Mouse (Mus musculus) liver, postnatal 0 days (tissue): ENCODE results near the gene Ddx1. TPM values are rescaled to one million over a fixed set of nuclear protein-coding genes. Genes with fewer than 3 reads are reported as not detected.
A peak's percentile ranks its signal among the peaks of the same experiment; 100 is the strongest.
"Not testable (repeated sequence)": the region's sequence is repeated elsewhere in the genome, so short reads cannot be mapped to it uniquely, and the experiment has no call there.

Experiments used
- ATAC-seq: fragments of 200-750 bp; cut with Nextera tagmentation; 2 replicates; pipeline ENCODE4 v1.8.0; 2017; ENCODE audit warnings: mild to moderate bottlenecking, moderate library complexity
- DNase-seq: peaks from one replicate; pipeline ENCODE4 v3.0.0-alpha.2; 2016
- H3K27ac ChIP-seq: fragments of 300-500 bp; sonication (generic); 2 replicates; pipeline ENCODE4 v1.5.1; 2014; ENCODE audit warnings: antibody characterized with exemption, moderate library complexity, mild to moderate bottlenecking, low read depth
- H3K27me3 ChIP-seq: fragments of 300-500 bp; sonication (generic); 2 replicates; pipeline ENCODE4 v1.6.1; 2014; ENCODE audit warnings: low read length, control low read depth, mixed read lengths; ENCODE audit not compliant: insufficient read depth
- H3K36me3 ChIP-seq: fragments of 300-500 bp; sonication (generic); replicated peaks from 2 replicates; pipeline ENCODE4 v1.6.1; 2014; ENCODE audit warnings: mild to moderate bottlenecking, control low read depth, low read length, moderate library complexity, mixed read lengths; ENCODE audit not compliant: insufficient read depth
- H3K4me1 ChIP-seq: fragments of 300-500 bp; sonication (generic); 2 replicates; pipeline ENCODE4 v1.6.1; 2014; ENCODE audit warnings: antibody characterized with exemption, mild to moderate bottlenecking, control low read depth; ENCODE audit not compliant: insufficient read depth
- H3K4me2 ChIP-seq: fragments of 300-500 bp; sonication (generic); 2 replicates; pipeline ENCODE4 v1.6.1; 2014; ENCODE audit warnings: low read depth, mild to moderate bottlenecking, low read length, moderate library complexity, mixed read lengths
- H3K4me3 ChIP-seq: fragments of 300-500 bp; sonication (generic); 2 replicates; pipeline ENCODE4 v1.5.1; 2014; ENCODE audit warnings: low read depth, low read length
- H3K9ac ChIP-seq: fragments of 300-500 bp; sonication (generic); replicated peaks from 2 replicates; pipeline ENCODE4 v1.6.1; 2014; ENCODE audit warnings: mild to moderate bottlenecking, moderate library complexity
- H3K9me3 ChIP-seq: fragments of 300-500 bp; sonication (generic); 2 replicates; pipeline ENCODE4 v1.6.1; 2016; ENCODE audit warnings: mild to moderate bottlenecking, control low read depth, low read length, mixed read lengths
- CTCF ChIP-seq: sonication (generic); IDR thresholded peaks from 2 replicates; pipeline ENCODE4 v1.5.1; 2016; ENCODE audit warnings: antibody characterized with exemption, low read depth
- EP300 ChIP-seq: IDR thresholded peaks from 2 replicates; pipeline ENCODE4 v1.6.1; 2016; ENCODE audit warnings: antibody characterized with exemption, low read depth, mild to moderate bottlenecking
- WGBS: fragments of 180-500 bp; shearing (Covaris S2); extraction: QIAGEN DNeasy Blood & Tissue Kit; methylation state at CpG from one replicate; pipeline ENCODE4 v1.1.7; 2014; ENCODE audit not compliant: insufficient replicate concordance; 5-methylcytosine and 5-hydroxymethylcytosine counted together
- polyA plus RNA-seq: library from polyadenylated mRNA; unstranded; fragments of >200 nt; fragmentation: Nextera tagmentation; extraction: Ambion mirVana; gene quantifications from 2 replicates; pipeline ENCODE4 v1.2.1, GENCODE M21; 2015

The Ddx1 gene
- polyA plus RNA-seq, 1 experiment from 2014 or later: 46.5 TPM

GRCm38 (mm10) chr12:13198157-13198556, 50.9 kb downstream of the Ddx1 start:
- Histone ChIP-seq H3K36me3 (no peaks in the 10 kb centered on the region), H3K4me1 (no peaks in the 10 kb centered on the region), H3K4me2 (no peak overlapping the region), H3K9ac (no peak overlapping the region), H3K27me3 (no peaks in the 10 kb centered on the region), H3K27ac (no peak overlapping the region), H3K9me3 (no peaks in the 10 kb centered on the region), H3K4me3 (no peak overlapping the region)
- DNase-seq: no peak
- WGBS: 60% methylated on average over 3 of the region's 3 CpGs
- TF ChIP-seq CTCF (no peak), EP300 (no peak)
- ATAC-seq: no peak

DNA sequence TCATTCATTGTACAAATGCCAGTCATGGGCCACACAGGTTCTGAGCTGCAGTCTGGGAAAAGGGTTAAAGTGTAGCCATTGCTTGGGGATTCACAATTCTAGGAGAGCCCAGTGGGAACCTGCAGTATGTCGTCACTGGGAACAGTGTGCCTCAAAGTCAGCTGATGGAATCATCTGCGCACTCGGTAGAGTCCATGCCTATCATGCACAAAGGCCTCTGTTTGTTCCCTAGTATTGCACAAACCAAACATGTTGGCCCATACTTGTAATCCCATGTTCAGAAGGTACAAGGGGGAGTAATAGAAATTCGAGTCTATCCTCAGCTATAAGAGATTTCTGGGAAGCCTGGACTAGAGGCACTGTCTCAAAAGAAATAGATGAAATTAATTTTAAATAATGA, 52.9 kb downstream of the Ddx1 start:
- no peak overlapping the region for H3K4me2 ChIP-seq
- no peak overlapping the region for H3K27ac ChIP-seq
- 49% methylated on average over 4 of the region's 4 CpGs for WGBS
- TF ChIP-seq EP300: peak; percentile 37; the same call in 1 of the 2 replicates
- TF ChIP-seq CTCF: no peak
- no peak overlapping the region for H3K9ac ChIP-seq
- DNase-seq (no peak), ATAC-seq (peak; percentile 99)
- H3K9me3 ChIP-seq: no peaks in the 10 kb centered on the region
- no peaks in the 10 kb centered on the region for H3K4me1 ChIP-seq
- no peaks in the 10 kb centered on the region for H3K36me3 ChIP-seq
- H3K27me3 ChIP-seq: no peaks in the 10 kb centered on the region
- H3K4me3 ChIP-seq: no peak overlapping the region

- no peak overlapping the region for H3K9ac ChIP-seq
- TF ChIP-seq EP300 (no peak), CTCF (no peak)
- DNase-seq (no peak), ATAC-seq (no peak)
- H3K27me3 ChIP-seq: no peaks in the 10 kb centered on the region
- no peaks in the 10 kb centered on the region for H3K36me3 ChIP-seq
- H3K4me2 ChIP-seq: no peak overlapping the region
- no peaks in the 10 kb centered on the region for H3K4me1 ChIP-seq
- no peak overlapping the region for H3K4me3 ChIP-seq
- H3K9me3 ChIP-seq: no peaks in the 10 kb centered on the region
- no peak overlapping the region for H3K27ac ChIP-seq
Measured at GRCm38 (mm10) chr12:13195506-13195905, 53.5 kb downstream of the Ddx1 start.

GRCm38 (mm10) chr12:13188059-13188700, 60.8 kb downstream of the Ddx1 start:
- ATAC-seq (no peak), DNase-seq (no peak)
- Histone ChIP-seq H3K4me1 (no peaks in the 10 kb centered on the region), H3K4me3 (no peak overlapping the region), H3K9ac (no peak overlapping the region), H3K36me3 (no peaks in the 10 kb centered on the region), H3K4me2 (no peak overlapping the region), H3K27me3 (no peaks in the 10 kb centered on the region), H3K9me3 (no peaks in the 10 kb centered on the region), H3K27ac (no peak overlapping the region)
- TF ChIP-seq CTCF (no peak), EP300 (no peak)
- 49% methylated on average over 11 of the region's 11 CpGs for WGBS

DNA sequence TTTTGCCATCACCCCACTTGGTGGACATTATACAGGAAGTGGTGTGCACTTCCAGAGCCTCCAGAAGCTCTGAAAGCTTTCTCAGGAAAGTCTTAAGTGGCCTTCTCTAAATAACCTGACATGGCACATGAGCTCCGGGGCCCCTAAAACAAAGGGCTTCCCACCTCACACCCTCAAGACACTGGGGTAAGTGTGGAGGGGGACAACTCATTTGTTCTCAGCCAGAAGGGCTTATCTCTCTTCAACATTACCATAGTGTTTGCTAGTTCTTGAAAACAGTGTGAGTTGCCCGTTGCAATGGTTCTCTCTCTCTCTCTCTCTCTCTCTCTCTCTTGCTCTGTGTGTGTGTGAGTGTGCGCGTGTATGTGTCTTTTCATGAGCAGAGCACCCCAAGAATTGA, 62.8 kb downstream of the Ddx1 start:
- H3K9me3 ChIP-seq: no peaks in the 10 kb centered on the region
- TF ChIP-seq EP300 (no peak), CTCF (no peak)
- ATAC-seq (no peak), DNase-seq (no peak)
- no peak overlapping the region for H3K4me3 ChIP-seq
- WGBS: 41% methylated on average over 4 of the region's 4 CpGs
- H3K4me2 ChIP-seq: no peak overlapping the region
- no peak overlapping the region for H3K27ac ChIP-seq
- peaks cover 13% of the 10 kb centered on the region; the same call in 1 of the 2 replicates for H3K4me1 ChIP-seq
- no peaks in the 10 kb centered on the region for H3K27me3 ChIP-seq
- H3K36me3 ChIP-seq: no peaks in the 10 kb centered on the region
- no peak overlapping the region for H3K9ac ChIP-seq

- WGBS: 69% methylated on average over 11 of the region's 11 CpGs
Measured at GRCm38 (mm10) chr12:13184873-13185361, 64.1 kb downstream of the Ddx1 start.

DNA sequence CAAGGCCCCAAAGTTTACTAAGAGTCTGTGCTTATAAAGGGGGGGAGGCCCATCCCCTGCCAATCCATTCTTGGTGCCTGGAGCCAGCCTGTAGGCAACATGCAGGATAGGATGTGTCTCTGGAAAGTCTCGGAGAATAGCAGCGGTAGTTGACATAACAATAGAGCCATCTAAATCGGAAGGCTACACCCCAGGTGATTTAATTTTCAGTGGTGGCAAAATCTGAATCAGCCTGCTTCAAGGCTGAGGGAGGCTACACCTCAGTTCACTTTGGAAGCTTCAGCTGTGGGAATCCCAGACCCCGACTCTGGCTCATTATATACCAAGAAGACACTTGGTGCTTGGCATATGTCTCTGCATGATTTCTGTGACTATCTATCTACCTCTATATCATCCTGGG, 64.9 kb downstream of the Ddx1 start:
- not testable (repeated sequence) for H3K27ac ChIP-seq, H3K9me3 ChIP-seq, H3K4me3 ChIP-seq, H3K4me2 ChIP-seq, H3K9ac ChIP-seq, H3K27me3 ChIP-seq, DNase-seq, ATAC-seq, H3K36me3 ChIP-seq
- 90% methylated on average over 4 of the region's 4 CpGs for WGBS
- peaks cover 17% of the 10 kb centered on the region for H3K4me1 ChIP-seq

More at GRCm38 (mm10) chr12:13184873-13185361, 64.1 kb downstream of the Ddx1 start:
- no peak for ATAC-seq
- peaks cover 14% of the 10 kb centered on the region; the same call in 1 of the 2 replicates for H3K4me1 ChIP-seq
- no peak overlapping the region for H3K4me2 ChIP-seq
- H3K27ac ChIP-seq: no peak overlapping the region
- no peak overlapping the region for H3K4me3 ChIP-seq
- H3K9ac ChIP-seq: no peak overlapping the region
- no peaks in the 10 kb centered on the region for H3K36me3 ChIP-seq
- H3K9me3 ChIP-seq: no peaks in the 10 kb centered on the region
- TF ChIP-seq CTCF (no peak), EP300 (no peak)
- DNase-seq: no peak
- H3K27me3 ChIP-seq: no peaks in the 10 kb centered on the region
